Mouse (Mus musculus): ENCODE results near the gene Hrh1.
A peak's percentile ranks its signal among the peaks of the same experiment; 100 is the strongest.

Hrh1 gene

DNA sequence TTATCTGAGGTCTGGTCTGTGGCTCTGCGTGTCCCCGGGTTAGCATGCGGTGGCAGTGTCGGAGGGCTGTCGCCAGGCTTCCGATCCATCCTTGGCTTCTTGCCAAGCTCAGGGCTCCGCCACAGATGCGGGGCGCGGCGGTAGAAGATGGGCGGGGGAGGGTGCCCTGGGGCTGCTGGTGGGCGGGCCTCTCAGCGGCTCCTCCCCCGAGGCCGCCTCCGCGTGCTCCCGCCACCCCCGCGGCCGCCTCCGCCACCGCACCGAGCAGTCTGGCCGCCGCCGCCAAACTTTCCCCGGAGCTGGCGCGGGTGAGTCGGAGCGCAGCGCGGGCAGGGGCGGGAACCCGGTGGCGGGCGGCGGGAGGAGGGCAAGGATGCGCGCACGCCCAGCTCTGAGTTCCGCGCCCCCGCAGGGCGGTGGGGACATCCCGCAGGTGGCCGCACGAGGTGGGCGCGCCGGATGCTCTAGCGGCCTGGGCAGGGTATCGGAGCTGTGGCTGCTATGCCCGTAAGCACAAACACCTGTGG is at the start of gene Hrh1:
Hrh1 (plus strand) TSS at position 246 of the 527 bp plus-strand sequence.
- peak; percentile 97 for DNase-seq

DNA sequence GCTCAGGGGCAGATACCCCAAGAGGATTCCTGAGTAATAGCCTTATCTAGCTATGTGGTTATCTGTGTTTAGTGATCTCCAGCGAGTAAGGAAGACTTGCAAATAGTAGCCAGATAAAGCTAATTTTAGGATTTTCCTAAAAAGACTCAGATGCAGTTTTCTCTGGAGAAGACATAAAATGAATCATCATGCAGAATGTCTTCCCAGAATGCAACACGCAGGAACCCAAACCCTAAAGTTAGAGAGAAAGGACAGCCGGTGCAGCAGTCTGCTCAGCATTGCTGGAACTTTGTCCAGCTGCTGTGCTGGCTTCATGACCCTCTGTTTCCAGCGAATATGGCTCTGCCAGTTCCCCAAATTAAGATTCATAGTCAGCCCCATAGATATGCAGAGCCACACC is 43.1 kb upstream of the Hrh1 start:
- no peak for DNase-seq

GRCm38 (mm10) chr6:114358171-114358570 is 39.6 kb upstream of the Hrh1 start:
- peak; percentile 97 for DNase-seq

- peak; percentile 92 for DNase-seq
Observed at GRCm38 (mm10) chr6:114362355-114362754, 35.4 kb upstream of the Hrh1 start.

DNA sequence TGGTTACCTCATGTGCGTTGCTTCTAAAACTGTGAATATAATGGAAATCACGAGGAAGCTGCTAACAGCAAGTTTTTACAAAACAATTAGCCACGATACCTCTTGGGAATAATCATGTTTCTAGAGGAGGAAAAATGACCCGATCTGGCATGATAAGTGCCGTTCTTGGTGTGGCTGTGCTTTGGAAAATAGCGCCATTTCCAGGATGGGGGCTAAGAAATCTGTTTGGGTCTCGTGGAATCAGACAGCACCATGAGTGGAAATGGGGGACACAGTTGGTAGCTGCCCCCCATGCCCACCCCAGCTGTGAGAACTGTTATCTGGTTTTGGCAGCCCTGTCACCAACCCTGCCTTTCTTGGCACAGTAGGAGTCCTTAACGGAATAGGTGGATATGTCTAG is 34.0 kb upstream of the Hrh1 start:
- DNase-seq, result peak; percentile 91

DNA sequence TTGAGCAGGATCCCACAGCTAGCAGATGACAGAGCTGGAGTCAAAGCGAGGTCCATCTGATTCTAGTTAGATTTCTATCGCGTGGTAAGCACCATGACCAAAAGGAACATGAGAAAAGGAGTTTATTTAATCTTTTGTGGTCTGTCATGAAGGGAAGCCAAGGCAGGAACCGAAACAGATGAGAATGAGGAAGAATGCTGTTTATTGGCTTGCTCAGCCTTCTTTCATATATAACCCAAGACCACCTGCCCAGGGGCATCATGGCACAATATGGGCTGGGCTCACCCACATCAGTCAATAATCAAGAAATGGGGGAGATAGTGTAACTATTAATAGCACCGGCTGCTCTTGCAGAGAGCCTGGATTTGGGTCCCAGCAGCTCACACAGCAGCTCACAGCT is 33.0 kb upstream of the Hrh1 start:
- DNase-seq, result no peak

DNA sequence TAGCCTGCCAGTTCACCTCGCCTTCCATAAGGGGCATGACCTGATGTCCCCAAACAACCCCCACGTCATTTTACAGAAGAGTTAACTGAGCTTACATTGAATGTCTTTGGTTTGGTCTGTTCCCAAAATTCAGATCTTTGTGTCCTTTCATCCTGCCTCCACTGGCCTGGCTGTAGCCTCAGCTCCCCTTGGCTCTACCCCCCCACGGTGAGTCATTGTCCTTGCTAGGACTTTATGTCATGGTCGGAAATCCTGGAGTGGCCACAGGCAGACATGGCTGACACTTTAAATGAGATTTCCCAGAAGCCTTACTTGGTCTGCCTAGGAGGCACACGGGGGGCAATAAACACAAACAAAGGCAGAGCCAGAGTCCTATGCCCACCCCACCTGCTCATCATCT is 31.5 kb upstream of the Hrh1 start:
- DNase-seq, result no peak

GRCm38 (mm10) chr6:114367681-114368080 is 30.1 kb upstream of the Hrh1 start:
- no peak for DNase-seq

DNA sequence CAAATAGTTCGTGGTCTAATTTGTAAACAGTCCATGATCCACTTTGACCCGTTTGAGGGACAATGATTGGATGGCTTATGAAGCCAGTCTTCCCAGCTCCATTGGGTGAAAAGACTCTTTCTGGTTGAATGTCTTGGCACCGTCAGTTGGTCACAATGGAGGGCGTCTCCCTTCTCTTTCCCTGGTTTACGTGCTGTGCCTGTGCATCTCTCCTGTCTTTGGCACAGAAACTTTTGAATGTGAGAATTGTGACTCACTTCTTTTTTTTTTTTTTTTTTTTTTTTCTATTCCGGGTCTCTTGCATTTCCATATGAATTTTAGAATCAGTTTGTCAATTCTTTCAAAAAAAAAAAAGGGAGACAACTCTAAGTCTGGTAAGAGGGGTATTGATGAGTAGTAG is 29.5 kb upstream of the Hrh1 start:
- DNase-seq, result no peak

- DNase-seq, result no peak
Observed at GRCm38 (mm10) chr6:114372741-114373140, 25.0 kb upstream of the Hrh1 start.

DNA sequence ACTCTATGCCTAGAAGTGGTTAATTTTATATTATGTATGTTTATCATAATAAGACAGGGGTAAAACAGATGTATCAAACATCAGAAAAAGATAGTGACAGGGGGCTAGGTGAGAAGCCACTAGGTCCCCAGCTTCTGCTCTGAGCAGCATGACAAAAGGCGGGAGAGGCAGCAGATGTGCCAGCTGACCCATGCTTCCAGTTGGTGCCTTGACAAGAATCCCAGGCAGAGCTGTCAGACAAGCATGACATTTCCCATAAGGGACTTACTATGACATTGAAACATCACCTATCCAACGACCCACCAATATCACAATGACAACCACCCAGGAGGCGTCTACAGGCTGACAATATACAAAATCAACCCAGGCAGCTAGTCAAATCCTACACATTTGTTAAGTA is 16.9 kb upstream of the Hrh1 start:
- DNase-seq, result peak; percentile 92

GRCm38 (mm10) chr6:114387320-114387719 is 10.4 kb upstream of the Hrh1 start:
- no peak for DNase-seq

GRCm38 (mm10) chr6:114387855-114388254 is 9.9 kb upstream of the Hrh1 start:
- DNase-seq, result no peak

GRCm38 (mm10) chr6:114390129-114390528 is 7.6 kb upstream of the Hrh1 start:
- DNase-seq, result no peak

DNA sequence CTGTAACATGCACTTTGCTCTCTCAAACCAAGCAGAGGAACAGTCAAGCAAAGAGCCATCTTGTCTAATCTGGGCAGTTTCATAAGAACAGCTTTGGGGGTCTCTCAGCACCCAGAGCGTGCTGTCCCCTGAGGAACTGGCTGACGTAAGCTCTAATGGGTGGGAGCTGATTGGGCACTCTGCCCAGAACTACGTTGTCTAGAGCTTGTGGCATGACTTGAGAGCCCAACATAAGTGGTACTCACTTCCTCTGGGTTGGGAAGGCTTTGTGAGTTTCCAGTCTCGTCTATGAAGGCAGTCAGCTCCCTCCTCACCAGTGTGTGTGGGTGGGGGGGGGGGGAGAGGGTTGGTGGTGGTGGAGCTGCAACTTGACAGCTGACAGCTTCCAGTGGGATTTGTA is 2.8 kb upstream of the Hrh1 start:
- DNase-seq, result peak; percentile 91

GRCm38 (mm10) chr6:114396605-114397004 is 1.1 kb upstream of the Hrh1 start:
- no peak for DNase-seq

GRCm38 (mm10) chr6:114397280-114397679 is 456 bp upstream of the Hrh1 start:
- DNase-seq, result no peak

DNA sequence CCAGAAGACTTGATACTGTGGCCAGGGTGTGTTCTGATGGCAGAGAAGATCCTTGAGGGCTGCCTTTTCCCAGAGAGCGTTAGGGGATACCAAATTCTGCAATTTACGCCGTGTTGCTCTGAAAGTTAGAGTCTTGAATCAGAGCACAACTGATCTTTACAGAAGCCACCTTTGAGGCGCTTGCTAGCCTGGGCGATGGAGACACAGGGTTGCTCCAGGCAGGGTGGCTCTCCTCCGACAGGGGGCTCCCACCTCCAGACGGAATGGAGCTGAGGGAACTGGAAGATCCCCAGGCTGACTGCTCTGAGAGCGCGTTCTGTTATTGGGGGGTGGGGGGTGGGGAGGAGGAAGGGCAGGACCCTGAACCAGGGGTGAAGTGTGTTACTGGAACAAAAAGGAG is 890 bp downstream of the Hrh1 start:
- peak; percentile 94 for DNase-seq

DNA sequence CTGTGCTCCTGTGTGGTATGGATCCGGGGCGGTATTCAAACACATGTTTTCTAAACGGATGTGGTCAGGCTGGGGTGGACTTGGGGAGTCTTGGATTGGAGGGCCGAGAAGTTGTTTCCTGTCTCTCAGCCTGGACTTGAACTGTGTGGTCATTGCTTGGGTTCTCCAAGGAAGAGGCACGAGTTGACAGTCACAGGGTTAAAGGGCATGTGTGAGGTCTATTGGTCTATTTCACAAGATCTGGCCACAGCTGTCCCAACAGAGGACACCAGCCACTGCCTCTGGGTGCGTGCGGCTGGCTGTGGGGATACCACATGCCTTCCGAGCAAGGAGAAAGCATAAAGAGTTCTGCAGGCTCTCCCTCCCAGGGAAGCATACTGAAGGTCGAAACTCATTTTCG is 2.7 kb downstream of the Hrh1 start:
- peak; percentile 97 for DNase-seq

DNA sequence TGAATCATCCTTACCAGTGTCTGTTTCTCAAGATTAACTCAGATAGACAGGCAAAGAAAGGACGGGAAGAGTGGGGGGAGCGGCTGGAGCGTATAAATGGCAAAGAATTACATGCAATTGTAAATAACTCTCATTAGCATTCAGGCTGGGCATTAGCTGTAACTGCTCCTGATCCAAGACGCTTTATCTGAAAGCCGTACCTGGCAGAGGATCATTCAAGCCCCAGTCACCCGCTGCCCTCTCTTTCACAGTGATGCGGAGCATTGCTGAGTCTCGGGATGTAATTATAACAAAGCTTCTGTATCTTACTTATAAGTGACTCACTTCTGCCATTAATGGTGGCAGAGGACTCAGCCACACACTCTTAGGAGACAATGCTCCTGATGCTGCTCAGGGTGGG is 3.1 kb downstream of the Hrh1 start:
- DNase-seq, result no peak

- DNase-seq, result no peak
Observed at GRCm38 (mm10) chr6:114402161-114402560, 4.4 kb downstream of the Hrh1 start.

DNA sequence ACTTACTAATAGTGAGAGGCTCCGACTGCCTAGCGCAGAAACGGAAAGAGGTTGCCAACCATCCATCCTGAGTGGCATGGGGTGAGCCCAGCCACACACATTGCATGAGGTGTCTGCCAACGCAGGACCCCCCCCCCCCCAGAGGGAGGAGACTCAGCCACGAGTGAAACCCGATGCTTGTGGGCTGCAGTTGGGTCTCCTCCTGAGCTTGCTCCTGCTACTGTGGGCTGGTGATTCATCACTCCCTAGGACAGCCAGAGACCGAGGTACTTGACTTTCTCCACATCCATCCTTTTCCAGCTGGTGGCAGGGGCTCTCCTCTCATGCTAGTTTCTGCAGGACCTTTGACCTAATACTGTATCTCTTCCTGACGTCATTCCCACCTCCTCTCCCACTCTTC is 5.9 kb downstream of the Hrh1 start:
- DNase-seq, result peak; percentile 90

DNA sequence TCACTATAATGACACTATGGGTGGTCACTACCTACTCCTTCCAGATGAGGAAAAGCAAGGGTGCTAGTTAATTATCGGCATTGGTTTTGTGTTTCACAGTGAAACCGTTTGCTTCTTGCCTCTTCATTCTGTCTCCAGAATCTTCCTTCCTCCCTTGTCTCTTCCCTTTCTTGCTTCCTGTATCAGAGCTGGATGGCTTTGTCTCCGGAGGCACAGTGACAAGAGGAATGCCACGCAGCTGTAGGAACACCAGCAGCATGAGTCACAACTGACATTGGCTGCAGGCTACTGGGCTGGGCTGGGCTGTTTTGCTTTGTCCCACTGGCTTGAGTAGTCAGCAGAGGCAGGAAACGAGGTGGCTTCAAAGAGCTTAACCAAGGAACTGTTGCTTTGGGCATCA is 6.4 kb downstream of the Hrh1 start:
- DNase-seq, result peak; percentile 95

GRCm38 (mm10) chr6:114404774-114405468 is 7.2 kb downstream of the Hrh1 start:
- no peak for DNase-seq

GRCm38 (mm10) chr6:114406634-114407033 is 8.9 kb downstream of the Hrh1 start:
- no peak for DNase-seq

Measured in heart, adult 11 months (tissue).